Mouse (Mus musculus) layer of hippocampus, postnatal 25 days (tissue): Measurements from ENCODE around the gene Adm. TPM values are rescaled to one million over a fixed set of nuclear protein-coding genes. Genes with fewer than 3 reads are reported as not detected.
"Not testable (repeated sequence)": the region's sequence is repeated elsewhere in the genome, so short reads cannot be mapped to it uniquely, and the experiment has no call there.

Source experiments
- DNase-seq, 2 experiments: peaks; one replicate each; pipeline ENCODE4 v3.0.0; 2022; ENCODE audit warnings: mixed read lengths in 2 of 2, low spot score in 1 of 2; ENCODE audit errors: extremely low spot score in 1 of 2
- total RNA-seq, 2 experiments: library from RNA; stranded (reverse); gene quantifications; 2 replicates each; pipeline ENCODE4 v1.2.3; 2021

Adm gene
- total RNA-seq: 1 to 10 TPM; 1.2 to 1.9 TPM

DNA sequence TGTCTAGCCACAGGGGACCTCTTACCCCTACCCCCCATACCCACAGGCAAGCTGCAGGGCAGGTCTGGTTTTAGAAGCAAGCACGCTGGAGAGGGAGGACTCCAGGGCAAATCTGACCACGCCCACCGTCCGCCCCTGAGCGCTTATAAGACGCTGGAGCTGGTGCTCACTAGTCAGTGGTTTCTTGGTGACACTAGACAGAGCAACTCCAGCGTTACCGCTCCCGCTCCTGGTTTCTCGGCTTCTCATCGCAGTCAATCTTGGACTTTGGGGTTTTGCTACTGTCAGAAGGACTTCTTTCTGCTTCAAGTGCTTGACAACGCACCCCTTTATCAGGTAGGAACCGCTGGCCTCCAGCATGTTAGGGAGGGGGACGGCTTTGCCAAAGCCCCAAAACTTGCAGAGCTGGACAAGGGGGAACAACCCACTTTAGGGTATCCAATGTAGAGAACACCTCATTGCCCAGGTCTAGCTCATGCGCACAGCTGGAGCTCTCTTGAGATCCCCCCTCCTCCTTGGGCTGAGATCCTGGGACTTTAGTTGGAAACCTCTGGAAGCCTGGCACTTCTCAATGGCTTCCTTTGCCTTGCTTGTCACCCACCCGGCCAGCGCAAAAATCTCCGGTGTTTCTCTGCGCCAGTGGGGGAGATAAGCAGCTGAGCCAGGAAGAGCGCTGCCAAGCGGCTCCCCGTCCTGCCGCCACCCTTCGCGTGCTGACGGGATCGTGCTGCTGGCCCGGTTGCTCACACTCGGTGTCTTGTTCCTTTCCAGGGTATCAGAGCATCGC lies at the start of gene Adm:
Adm (plus strand) TSS at position 176 of the 787 bp plus-strand sequence.
- peak in 1 of 2 experiments; percentile 37 for DNase-seq

DNA sequence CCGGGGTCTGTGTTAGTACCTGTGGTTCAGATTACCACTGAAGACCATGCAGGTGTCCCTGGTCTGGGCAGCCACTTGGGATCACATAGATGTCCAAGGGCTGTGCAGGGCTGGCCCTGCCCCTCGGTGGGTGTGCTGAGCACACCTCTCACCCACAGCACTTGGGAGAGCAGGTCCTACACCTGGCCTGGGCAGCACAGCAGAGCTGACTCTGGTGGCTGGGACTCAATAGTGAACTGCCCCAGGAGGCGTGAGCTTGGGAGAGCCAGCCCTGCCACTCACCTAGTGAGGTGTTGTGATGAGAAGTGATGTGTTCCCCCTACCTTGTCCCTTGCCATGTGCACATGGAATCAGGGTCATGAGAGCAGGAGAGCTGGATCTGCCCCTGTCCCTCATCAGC lies 43.8 kb upstream of the Adm start:
- no peak for DNase-seq

DNA sequence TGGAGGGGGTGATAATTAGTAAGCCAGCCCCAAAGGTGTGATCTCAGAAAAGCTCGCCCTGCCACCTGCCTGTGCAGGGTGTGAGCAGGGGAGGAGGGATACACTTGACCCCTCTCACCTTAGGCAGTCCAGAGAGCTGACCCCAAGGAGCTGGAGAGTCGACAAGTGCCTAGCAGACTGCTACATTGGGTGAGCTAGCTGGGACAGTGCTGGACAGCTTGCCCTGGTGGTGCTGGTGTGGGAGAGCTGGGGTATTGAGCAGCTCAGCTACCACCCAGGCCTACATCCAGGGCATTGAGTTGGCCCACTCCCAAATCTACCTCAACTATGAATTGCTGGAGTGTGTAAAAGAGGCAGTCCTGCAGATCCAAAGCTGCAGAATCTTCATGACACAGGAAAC lies 43.3 kb upstream of the Adm start:
- DNase-seq: no peak

DNA sequence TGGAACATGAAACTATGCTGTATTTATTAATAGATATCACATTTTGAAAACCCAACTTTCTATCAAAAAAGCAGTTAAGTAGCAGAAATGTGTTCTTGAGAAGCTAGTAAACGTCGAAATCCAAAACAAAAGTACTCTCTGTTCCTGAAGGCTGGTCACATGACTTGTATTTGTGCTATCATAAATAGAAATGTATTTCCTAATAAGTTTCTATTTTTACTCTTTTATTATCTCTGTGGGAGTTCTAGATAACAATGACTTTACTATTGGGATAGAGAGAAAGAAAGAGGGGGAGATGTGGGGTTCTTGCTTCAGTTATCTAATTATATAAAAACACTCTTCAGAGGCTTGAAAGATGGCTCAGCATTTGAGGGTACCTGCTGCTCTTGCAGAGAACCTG lies 42.2 kb upstream of the Adm start:
- no peak for DNase-seq

DNA sequence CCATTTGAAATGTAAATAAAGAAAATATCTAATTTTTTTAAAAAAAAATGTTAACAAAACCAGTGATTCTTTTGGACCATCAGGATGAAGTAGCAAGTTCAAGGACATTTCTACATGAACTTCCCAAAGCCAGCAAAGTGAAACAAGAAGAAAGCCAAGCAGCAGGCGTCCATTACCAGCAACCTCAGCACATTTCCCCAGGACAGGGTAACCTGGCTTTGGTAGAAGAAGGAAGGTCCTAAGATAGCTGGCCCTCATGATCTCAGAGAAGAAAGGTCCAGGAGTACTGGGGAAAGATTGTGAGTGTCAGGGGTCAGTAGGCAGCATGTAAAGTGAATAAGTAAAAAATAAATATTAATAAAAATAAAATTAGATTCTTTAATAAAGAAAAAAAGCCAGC lies 39.7 kb upstream of the Adm start:
- DNase-seq: no peak

DNA sequence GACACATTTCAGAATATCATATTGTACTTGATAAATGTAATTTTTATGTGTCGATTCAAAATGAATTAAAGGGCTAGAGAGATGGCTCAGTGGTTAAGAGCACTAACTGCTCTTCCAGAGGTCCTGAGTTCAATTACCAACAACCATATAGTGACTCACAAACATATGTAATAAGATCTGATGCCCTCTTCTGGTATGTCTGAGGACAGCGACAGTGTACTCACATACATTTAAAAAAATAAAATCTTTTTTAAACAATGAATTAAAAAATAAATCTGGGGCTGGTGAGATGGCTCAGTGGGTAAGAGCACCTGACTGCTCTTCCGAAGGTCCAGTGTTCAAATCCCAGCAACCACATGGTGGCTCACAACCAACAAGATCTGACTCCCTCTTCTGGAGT lies 33.5 kb upstream of the Adm start:
- not testable (repeated sequence) for DNase-seq

DNA sequence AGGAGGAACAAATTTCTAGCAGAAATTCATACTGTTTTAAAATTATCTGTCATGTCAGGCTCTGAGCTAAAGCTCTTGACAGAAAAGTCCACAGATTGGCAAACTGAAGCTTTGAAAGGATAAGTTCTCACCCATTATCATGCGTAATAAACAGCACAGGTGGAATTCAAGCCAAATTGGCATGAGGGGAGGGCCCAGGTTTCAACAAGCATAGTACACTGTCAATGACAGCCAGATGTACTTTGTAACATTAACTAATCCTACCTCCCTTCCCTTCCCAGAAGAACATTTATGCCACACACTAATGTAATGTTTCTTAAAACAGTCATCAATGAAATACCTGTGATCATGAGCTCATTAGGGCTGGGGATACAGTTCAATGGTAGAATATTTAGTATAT lies 30.3 kb upstream of the Adm start:
- DNase-seq: no peak

DNA sequence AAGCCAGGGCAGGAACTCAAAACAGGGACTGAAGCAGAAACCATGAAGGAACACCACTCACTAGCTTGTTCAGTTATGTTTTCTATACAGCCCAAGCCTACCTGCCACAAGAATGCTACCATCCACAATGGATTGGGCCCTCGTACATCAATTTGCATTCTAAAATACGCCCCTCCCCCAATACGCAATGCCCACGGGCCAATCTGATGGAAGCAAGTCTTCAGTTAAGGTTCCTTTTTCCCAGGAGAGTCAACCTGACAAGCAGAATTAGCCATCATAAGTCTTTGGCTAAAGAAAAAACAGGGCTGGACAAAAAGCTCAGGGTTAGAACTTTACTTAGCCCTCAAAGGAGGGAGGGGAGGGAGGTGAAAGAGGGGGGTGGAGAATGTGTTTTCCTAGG lies 22.0 kb upstream of the Adm start:
- DNase-seq: no peak

DNA sequence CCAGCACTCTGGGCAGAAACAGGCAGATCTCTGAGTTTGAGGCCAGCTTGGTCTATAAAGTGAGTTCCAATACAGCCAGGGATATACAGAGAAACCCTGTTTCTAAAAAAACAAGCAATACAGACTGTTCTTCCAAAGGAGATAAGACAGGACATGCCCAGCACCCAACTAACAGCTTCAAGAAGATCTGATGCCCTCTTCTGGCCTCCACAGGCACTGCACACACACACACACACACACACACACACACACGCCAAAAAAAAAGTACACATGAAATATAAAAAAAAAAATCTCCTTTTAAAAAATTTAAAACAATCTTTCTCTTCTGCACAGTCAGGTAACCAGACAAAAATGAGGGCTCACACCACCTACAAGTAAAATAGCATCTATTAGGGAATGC lies 20.6 kb upstream of the Adm start:
- DNase-seq: no peak

DNA sequence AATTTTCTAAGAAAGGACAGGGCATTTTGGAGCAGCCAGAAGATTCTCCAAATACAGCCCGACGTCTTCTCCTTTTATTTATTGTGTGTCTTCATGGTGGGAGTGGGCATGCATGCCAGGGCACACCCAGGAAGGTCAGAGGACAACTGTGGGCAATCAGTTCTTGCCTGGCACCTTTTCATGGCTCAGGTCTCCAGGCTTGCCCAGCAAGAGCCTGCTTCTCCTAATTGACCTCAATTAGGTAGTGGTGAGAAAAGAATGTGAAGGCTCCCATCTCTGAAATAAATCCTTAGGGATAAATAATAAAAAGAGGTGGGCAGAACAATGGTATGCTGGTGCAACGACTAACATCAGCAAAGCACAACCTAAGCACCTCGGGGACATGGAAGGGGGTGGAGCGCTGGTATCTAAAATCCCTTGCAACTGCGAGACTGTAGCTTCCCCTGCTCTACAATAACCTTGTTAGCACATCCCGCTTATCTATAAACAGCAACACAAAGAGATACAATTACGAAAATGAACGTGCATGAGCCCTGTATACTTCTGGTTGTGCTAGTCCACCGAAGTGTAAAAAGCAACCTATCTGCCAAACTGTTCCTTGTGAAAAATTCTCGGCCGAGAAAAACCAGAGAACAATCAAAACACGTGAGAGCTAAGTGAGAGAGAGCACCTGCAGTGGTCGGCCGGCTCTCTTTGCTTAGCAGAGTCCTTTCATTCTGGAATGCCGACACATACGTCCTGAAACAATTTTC lies 13.9 kb upstream of the Adm start:
- DNase-seq: no peak

DNA sequence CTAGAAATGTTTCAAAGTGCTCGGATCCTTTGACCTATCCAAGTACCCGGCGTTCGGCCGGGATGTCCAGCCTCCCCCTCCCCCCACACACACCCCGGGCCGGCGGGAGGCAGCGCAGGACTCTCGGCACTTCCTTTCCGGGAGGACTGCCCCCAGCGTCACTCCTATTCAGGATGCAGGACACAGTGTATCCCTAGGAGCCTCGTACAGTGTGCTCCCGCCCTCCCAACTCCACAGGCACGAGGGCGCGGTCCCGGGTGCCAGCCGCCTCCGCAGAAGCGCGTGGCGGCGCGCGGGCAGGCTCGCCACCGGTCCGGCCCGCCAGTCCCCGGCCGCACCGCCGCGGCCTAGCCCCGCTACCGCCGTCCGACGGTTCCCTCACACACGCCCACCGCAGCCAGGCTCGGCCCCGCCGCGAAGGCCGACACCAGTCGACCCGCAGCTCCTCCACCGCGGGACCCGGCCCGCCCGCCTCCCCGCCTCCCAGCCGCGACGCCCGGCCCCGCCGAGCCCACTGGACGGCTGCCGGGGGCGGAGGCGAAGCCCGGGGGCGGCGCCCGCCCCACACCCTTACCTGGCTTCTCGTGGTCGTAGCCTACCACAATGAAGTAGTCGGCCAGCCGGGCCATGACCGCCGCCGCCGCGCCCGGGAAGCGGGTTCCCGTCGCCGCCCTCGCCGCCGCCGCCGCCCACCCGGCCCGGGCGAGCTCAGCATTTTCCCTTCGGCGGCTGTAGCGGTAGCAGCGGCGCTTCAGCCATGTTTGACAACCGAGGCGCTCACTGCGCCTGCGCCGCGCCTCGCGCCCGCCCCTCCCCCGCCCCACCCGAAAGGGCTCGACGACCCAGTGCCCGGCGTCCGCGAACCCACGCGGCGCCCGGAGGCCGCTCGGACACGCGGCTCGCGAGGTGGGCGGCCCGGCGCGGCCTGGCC lies 13.1 kb upstream of the Adm start, which contains the start of gene Sbf2:
Sbf2 (minus strand) TSS at position 790 of the 931 bp plus-strand sequence.
- DNase-seq: peak; percentile 57 to 76

DNA sequence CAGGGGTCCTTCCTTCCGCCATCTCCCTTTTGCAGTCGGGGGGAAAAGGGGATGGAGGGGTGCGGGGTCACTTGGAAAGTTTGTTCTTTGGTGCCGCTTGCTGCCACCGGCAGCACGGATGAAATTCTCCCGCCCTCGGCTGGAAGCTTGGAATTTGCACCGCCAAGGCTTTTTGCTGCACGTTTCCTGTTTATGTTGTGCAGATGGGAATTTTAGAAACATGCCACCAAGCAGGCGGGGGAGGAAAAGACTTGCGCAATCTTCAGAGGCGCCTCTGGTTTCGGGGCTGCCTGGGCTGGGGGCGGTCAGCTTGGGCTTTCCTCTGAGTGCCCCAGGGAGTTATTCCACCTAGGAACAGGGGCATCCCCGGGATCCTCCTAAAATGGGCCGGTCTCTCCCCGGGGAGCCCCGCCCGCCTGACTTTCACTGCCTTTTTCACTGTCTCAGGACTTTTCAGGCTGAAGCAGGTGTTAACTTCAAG lies 12.3 kb upstream of the Adm start:
- DNase-seq: peak in 1 of 2 experiments; percentile 41

DNA sequence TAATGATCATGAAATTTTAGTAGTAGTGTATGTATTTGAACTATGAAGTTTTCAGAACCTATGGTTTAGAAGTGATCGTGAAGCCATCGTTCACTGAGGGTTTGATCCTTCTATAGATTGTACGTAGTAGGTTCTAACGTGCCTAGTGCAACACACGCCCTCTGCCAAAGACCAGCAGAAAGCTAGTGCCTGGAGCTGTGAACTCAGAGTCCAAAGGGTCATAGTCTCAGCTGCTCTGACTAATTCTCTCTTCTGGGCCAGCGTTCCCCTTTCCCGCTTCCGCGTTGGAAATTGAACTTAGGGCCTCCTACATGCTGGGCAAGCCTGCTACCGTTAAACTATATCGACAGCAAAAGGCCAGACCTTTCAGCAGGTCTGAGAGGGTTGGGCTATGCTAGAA lies 11.7 kb upstream of the Adm start:
- no peak for DNase-seq

DNA sequence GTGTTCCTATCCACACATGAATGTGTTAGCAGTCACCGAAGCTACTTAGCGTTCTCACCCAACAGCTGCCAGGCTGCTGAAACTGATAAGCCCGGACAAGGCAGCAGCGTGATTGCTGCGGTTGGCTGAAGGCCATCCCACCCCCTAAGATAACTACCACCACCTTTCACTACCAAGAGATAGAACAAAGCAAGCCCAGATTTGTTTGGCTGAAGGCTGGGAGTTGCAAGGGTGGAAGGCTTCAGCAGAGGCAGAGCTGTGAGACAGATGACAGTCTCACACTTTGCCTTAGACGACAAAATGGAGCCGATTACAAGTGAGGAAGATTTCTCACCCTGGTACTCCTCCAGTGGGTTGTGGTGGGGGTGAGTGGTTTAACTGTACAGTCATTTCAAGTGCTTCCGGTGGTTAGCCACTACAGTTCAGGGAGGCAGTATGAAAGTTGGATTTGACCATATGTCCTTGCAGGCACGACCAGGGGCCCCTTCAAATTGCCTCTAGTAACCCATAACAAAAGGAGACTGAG lies 8.3 kb upstream of the Adm start:
- DNase-seq: no peak

DNA sequence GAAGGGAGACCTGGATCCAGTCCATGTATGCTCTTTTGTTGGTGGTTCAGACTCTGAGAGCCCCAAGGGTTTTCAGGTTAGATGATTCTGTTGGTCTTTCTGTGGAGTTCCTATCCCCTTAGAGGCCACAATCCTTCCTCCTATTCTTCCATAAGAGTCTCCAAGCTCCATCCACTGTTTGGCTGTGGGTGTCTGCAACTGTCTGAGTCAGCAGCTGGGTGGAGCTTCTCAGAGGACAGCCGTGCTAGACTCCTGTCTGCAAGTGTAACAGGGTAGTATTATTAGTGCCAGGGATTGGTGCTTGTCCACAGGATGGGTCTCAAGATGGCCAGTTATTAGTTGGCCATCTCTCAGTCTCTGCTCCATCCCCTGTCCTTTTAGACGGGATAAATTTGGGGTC lies 3.4 kb upstream of the Adm start:
- no peak for DNase-seq

DNA sequence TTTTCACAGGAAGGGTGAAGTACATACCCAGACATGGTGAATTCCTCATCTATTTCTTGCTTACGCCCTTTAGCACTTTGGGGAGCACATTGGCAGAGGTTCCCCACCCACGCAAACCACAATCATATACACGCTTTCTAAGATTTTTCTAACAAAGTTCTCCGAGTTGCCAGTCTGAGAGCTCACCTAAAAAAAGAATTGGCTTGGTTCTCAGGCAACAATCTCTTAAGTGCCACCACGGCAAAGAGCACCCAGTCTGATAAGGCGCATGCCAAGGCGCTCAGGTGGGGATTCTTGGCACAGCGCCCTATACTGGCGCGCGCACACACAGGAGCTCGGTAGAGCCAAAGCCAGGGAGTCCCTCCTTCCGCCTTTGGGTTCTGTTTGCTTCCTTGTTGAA lies 2.5 kb upstream of the Adm start:
- no peak for DNase-seq

DNA sequence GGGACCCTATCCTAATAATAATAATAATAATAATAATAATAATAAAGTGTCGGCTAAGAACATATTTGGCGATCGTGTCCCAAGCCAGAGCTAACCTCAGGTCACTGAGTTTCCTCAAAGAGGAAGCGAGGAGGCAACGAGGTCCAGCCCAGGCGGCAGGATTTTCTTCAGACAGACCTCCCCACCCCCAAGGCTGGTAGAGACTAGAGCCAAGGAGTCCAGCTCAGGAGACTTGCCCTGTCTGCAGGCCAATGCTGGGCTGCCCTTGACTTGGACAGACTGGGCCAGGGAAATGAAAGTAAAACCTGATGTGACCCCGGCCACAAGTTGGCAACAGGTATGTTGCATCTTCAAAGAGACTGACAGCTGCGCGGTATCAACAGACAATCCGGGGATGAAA lies 2.0 kb upstream of the Adm start:
- no peak for DNase-seq

DNA sequence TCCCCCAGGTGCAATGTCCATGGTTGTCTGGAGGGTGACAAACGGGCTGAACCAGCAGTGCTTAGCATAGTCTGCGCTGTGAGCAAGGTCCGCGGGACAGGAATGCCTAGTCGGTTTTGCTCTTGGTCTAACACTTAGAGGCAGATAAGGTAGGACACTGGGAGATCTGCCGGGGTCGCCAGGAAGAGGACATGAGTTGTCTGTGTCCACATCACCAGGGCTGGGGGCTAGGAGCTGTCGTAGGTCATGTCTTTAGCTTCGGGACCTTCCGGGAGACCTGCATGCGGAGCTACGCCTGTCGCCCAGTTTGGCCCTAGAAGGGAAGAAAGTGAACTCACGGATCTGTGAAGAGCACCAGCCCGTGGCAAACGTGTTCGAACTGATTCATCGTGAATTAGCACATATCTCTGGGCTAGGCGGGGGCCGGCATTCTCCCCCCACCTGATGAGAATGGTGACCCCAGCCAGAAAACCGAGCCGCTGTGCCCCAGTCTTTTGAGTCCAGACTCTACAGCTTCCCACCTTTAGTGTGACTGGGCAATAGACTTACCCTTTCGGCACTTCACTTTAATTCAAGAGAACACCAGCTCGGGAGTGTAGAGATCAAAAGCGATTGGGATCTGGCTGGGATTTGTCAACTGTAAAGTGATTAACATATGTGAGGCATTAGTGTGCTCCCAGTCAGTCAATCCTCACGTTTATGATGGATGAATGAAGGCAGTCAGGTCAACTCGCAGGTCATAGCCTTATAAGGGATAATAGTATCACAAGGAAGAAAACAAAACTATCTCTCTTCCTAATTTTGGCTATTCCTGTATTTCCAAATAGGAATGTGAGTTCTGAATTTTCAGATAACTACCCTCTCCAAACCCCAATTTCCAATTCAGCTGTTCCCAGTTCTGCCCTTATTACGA lies 1.0 kb upstream of the Adm start:
- no peak for DNase-seq

DNA sequence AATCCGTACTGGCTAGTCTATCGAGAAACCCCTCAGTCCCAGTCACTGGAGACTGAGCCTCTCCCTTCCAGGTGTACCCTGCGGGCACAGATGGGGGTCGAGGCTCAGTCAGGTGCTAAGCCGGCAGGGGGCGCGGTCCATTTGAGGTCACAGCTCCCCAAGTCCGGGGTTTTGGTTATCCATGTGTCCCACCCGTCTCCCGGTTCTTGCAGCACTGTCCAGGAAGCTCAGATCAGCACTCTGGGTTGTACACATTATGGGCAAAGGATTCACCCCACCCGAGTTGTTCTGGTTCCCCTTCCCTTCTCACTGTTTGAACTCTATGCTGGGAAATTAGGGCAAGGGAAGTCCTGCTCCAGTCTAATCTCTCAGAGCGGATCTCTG lies 370 bp upstream of the Adm start:
- no peak for DNase-seq

DNA sequence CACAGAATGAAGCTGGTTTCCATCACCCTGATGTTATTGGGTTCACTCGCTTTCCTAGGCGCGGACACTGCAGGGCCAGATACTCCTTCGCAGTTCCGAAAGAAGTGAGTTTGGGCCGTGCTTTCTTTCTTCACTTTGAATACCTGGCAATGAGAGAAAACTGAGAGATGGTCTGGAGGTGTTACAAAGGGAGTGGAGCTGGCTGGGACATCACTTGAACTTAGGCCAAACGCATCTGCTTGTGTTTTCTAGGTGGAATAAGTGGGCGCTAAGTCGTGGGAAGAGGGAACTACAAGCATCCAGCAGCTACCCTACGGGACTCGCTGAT lies 776 bp downstream of the Adm start:
- no peak for DNase-seq
